Mouse (Mus musculus) subcutaneous adipose tissue, adult 2 months (tissue): ENCODE measurements around the gene Dhx29. TPM values are rescaled to one million over a fixed set of nuclear protein-coding genes. Genes with fewer than 3 reads are reported as not detected.

ENCODE experiments used
- polyA plus RNA-seq: library from polyadenylated mRNA; depleted of rRNA; stranded (reverse); fragments of >200 nt; gene quantifications from 2 replicates; pipeline ENCODE4 v1.2.3, GENCODE M21; 2012; ENCODE audit warnings: low replicate concordance; rRNA removed

The Dhx29 gene
- 5.7 and 6.4 TPM in 2 replicates for polyA plus RNA-seq

DNA sequence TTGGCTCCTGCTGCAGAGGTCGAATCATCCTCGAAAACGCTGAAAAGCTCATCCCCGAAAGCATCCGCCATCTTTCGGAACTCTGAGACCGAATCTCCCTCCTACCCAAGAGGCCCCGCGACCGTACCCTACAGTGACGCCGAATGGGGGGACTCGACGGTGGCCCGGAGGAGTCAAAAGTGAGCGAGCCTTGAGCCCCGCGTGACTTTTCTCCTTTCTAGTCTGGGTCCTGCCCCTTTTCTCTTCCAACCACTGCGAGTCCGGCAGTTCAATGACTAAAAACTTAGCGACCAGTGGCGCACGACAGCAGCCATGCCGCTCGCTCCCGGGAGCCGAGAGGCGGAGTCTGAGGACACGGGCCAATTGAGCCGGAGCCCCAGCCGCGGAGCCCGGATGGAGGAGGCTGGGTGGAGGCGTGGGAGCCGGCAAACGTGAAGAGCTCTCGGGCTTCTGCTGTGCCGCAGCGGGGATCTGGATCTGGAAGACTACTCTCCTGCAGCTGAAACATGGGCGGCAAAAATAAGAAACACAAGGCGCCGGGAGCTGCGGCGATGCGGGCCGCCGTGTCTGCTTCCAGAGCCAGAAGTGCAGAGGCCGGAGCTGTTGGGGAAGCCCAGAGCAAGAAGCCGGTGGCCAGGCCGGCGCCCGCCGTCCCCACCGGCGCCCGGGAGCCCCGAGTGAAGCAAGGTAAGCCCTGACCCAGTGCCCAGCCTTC, at the start of gene Dhx29, which contains the start of gene Mtrex:
Gene Dhx29, plus strand, starts transcription at position 168 of the 715 bp plus-strand sequence.
Gene Mtrex, minus strand, starts transcription at position 112 of the 715 bp plus-strand sequence.

GRCm38 (mm10) chr13:112987532-112987943, 60.3 kb downstream of the Dhx29 start, which contains the start of gene Ccno:
Gene Ccno (plus strand): TSS chr13:112987802.

DNA sequence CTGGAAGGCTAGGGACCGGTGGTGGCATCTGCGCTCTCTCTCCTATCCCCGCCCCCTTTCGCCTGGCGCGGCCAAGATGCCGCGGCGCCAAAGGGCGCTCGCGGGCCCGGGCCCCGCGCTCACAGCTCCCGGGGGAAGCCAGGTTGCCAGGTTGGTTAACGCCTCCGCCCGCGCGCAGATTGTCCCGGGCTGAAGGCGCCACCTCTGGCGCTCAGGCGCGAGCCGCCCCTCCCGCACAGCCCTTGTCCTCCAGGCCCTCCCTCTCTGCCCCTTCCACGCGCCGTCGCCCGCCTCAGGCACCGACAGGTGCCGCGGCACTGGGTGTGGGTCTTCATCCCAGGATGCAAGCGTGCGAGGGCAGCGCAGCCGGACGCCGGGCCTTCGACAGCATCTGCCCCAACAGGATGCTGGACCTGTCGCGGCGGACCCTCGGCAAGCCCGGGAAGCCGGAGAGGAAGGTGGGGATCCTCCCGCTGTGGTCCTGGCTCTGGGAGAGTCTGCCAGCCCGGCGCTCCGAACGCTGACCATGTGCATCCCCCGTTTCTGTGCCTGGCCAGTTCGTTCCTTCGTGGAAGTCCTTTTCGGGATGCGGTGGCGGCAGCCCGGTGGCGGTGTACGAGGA, 66.4 kb downstream of the Dhx29 start, which contains the start of gene Mcidas:
Gene Mcidas, plus strand, starts transcription at position 315 of the 622 bp plus-strand sequence.

Other genes with a start within 250 kb of the Dhx29 start
- 46.6 and 62.9 TPM in 2 replicates for gene Plpp1, start 126.7 kb upstream of the Dhx29 start, polyA plus RNA-seq
- 8.3 and 13.3 TPM in 2 replicates for gene Mtrex, start 56 bp upstream of the Dhx29 start, polyA plus RNA-seq
- gene Ccno, start 60.3 kb downstream of the Dhx29 start, polyA plus RNA-seq, result 0.75 and 0.92 TPM in 2 replicates
- gene Mcidas, start 66.4 kb downstream of the Dhx29 start, polyA plus RNA-seq, result not detected in 2 replicates
- gene Cdc20b, start 107.7 kb downstream of the Dhx29 start, polyA plus RNA-seq, result not detected in 2 replicates
- 17.9 and 26.8 TPM in 2 replicates for gene Gpx8, start 119.0 kb downstream of the Dhx29 start, polyA plus RNA-seq
- gene Gzma, start 173.5 kb downstream of the Dhx29 start, polyA plus RNA-seq, result 1.5 and 2.3 TPM in 2 replicates